Mouse (Mus musculus) erythroblast, embryonic 14.5 days (primary cell): Measurements from ENCODE around the gene Fsip1.

Experiments used
- GATA1 ChIP-seq: IDR thresholded peaks from 2 replicates; pipeline ENCODE4 v1.6.1; 2012; ENCODE audit warnings: low read length, inconsistent platforms, mixed read lengths
- TAL1 ChIP-seq: IDR thresholded peaks from 3 replicates; pipeline ENCODE4 v1.6.1; 2012; ENCODE audit warnings: low read length, inconsistent platforms, mixed read lengths

GRCm38 (mm10) chr2:118158095-118158494 is 98.7 kb downstream of the Fsip1 start:
- no peak for TF ChIP-seq GATA1
- no peak for TF ChIP-seq TAL1
